Mouse (Mus musculus): Measurements from ENCODE around the gene Snx15. TPM values are rescaled to one million over a fixed set of nuclear protein-coding genes. Genes with fewer than 3 reads are reported as not detected.
"Not testable (repeated sequence)": the region's sequence is repeated elsewhere in the genome, so short reads cannot be mapped to it uniquely, and the experiment has no call there.

Gene Snx15
- total RNA-seq (2021), result 10 to 100 TPM; 16.2 to 17.1 TPM
- long read RNA-seq, experiment 1, transcript Snx15-201 (8 exons, 1,635 nt), result major isoform, 21 of 28 reads
- long read RNA-seq, experiment 1, partial matches to known transcripts, result 0 of 28 reads
- long read RNA-seq, experiment 1, other reads (novel, unspliced or antisense), result 7 of 28 reads
- long read RNA-seq, experiment 2, transcript Snx15-201 (8 exons, 1,635 nt), result major isoform, 12 of 20 reads
- long read RNA-seq, experiment 2, partial matches to known transcripts, result 1 of 20 reads
- long read RNA-seq, experiment 2, other reads (novel, unspliced or antisense), result 7 of 20 reads

DNA sequence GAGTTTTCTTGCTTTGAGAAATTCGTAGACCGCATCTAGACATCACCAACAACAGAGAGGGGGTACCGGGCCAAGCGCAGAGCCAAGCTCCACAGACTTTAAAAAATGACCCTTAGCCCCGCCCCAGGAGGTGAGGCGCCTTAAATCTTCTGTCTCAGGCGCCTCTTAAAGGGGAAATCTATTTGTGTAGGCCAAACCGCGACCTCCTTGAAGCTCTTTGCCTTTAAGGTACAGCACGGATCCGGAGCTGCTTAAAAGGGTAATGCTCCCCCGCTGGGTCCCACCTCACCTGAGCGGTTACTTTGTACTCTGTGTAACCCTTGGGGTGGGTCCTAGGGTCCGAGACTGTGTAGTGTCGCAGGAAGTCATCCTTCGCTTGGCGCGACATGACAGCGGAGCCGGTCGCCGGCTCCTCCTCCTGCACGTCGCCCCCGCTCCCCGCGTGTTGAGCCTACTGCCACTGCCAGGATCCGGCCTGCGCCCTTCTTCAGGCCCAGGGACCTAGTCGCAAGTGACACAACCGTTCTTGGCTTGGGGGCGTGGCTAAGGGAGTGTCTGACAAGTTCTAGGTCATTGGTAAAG, at the start of gene Snx15:
Snx15 (minus strand) TSS at position 545 of the 582 bp plus-strand sequence.
- DNase-seq (ENCODE audit: low spot score in 2 of 2), result peak; percentile 74 to 92

GRCm38 (mm10) chr19:6174771-6175170, 46.7 kb upstream of the Snx15 start:
- no peak for DNase-seq (ENCODE audit: low spot score in 2 of 2)

DNA sequence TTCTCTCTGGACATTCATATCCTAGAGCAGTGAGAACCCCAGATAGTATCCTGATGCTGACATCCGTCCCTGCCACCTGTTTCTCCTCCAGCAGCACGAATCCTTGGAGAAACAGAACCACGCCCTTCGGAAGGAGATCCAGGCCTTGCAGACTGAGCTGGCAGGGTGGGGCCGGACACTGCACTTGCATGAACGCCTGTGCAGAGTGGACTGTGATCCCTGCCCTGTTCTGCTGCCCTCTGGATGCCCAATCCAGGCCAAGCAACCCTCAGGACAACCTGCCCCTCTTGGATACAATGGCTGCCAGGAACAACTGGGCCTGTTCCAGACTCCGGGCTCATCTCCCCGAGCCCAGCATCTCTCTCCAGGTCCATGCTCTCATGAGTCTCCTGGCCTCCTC, 43.1 kb upstream of the Snx15 start:
- no peak for DNase-seq (ENCODE audit: low spot score in 2 of 2)

GRCm38 (mm10) chr19:6166750-6167149, 38.6 kb upstream of the Snx15 start:
- no peak for DNase-seq (ENCODE audit: low spot score in 2 of 2)

GRCm38 (mm10) chr19:6163872-6164547, 35.9 kb upstream of the Snx15 start:
- DNase-seq (ENCODE audit: low spot score in 2 of 2), result no peak

DNA sequence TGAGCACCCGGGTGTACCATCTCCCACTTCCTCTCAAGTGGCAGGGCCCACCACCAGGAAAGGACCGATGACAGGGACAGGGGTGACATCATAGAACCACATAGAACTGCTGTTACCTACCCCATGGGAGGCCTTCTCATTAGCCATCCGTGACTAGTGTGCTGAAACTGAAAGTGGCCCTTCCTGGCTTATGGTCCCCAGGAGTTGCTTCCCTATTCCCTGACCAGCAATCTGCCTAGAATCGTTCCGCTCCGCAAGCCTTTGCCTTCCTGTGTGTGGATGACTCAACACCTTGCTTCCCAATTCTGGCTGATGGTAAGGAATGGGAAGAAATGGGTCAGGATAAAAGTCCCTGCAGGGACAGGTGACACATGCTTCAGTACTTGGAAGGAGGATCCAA, 29.1 kb upstream of the Snx15 start:
- DNase-seq (ENCODE audit: low spot score in 2 of 2), result no peak

- no peak for DNase-seq (ENCODE audit: low spot score in 2 of 2)
Observed at GRCm38 (mm10) chr19:6156372-6156771, 28.3 kb upstream of the Snx15 start.

DNA sequence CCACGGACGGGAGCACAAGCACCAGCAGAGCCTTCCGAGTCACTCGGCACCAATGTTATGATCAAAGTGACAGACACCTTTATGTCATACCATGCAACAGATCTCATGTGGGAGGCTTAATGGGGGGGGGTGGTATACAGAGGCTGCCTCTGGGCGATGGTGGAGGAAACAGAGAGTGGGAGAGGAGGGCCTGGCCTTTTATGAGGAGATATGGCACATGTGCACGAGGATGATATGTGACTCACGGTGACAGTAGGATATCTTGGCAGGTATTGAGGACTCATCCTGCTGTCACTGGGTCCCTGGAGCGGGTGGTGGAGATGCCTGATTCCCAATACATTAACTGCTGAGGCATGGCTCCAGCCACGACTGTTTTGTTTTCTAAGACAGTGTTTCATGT, 27.1 kb upstream of the Snx15 start:
- no peak for DNase-seq (ENCODE audit: low spot score in 2 of 2)

DNA sequence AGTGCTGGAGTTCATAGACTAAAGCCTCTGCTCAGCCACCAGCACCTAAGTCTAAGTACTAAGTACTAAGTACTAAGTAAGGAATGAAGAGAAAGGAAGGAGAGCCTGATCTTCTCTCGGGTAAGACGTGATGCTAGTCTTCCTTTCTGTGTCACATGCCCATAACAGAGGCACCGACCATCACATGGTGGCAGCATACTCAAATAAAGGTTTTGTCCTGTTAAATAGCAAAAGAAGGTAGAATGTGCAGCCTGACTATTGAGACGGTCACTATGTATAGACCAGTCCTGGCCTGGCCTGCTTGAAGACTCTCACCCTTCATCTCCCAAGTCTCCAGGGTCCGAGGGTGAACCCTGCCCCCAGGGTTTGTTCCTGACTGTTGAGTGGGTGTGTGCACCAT, 16.7 kb upstream of the Snx15 start:
- DNase-seq (ENCODE audit: low spot score in 2 of 2), result no peak

DNA sequence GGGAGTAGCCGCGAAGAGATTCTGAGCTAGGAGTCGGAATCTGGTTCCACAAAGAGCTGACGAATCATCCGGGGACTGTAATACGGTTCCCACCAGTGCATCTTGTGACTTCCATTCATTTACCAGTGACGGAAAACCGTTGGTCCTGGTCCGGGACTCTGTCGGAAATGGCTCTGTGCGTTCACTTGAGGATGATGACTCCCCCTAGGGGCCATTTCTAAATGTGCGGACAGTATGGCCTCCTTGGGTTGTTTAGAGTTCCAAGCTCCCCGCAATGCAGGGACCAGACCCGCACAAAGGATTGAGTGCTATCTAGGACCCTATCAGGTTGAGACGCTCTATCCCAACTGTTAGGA, 13.3 kb upstream of the Snx15 start, which contains the start of gene Arl2:
Arl2 (minus strand) TSS at position 155 of the 356 bp plus-strand sequence.
- DNase-seq (ENCODE audit: low spot score in 2 of 2), result peak in 1 of 2 experiments; percentile 80

- DNase-seq (ENCODE audit: low spot score in 2 of 2), result peak; percentile 78 to 92
Observed at GRCm38 (mm10) chr19:6140678-6141393, 12.7 kb upstream of the Snx15 start, which contains the start of gene Batf2. Batf2 (plus strand) TSS chr19:6140983.

- DNase-seq (ENCODE audit: low spot score in 2 of 2), result no peak
Observed at GRCm38 (mm10) chr19:6140374-6140677, 12.2 kb upstream of the Snx15 start.

DNA sequence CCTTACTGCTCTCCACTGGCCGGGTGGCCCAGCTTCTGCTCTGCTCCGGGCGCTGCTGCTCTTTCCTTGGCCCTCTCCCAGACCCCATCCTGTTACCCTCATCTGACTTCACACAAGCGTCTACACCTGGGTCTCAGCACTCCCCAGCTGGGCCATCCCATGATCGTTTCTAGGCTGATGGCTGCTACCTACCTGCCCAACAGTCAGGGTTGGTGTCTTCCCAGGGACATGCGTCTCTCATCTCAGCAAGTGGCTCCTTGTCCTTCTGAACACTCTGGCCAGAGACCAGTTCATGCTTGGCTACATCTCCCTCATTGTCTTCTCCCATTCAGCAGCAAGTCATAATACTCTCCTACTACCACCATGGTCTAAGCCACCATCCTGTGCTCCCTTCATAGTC, 11.6 kb upstream of the Snx15 start:
- no peak for DNase-seq (ENCODE audit: low spot score in 2 of 2)

- DNase-seq (ENCODE audit: low spot score in 2 of 2), result no peak
Observed at GRCm38 (mm10) chr19:6136397-6136796, 8.3 kb upstream of the Snx15 start.

GRCm38 (mm10) chr19:6133197-6133596, 5.1 kb upstream of the Snx15 start:
- not testable (repeated sequence) for DNase-seq (ENCODE audit: low spot score in 2 of 2)

DNA sequence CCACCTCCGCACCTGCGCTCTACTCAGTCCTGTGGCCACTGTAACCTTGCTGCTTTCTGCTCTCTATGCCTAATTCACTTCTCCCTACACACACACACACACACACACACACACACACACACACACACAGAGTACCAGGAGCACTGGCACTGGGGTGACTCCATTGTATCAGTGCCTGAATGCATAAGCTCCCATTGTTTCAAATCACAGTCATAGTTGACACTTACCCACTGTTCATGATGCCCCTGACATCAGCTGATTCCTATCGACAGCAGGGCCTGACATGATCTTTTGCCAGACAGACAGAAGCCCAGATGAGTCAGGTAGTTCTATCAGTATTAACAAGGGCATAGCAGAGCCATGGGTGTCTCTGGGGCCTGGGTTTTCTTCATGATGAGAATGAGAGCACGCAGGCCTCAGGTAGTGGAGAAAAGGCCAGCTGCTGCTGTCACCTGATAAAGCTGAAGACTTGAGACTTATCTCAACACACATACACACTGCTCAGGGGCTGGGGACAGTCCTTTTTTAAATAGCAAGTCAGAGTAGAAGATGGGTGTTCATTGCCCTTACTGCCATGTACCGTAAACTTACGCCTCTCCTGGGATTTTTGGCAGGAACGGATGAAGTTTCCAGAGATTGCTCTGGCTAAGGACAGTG, 4.2 kb upstream of the Snx15 start:
- no peak for DNase-seq (ENCODE audit: low spot score in 2 of 2)

DNA sequence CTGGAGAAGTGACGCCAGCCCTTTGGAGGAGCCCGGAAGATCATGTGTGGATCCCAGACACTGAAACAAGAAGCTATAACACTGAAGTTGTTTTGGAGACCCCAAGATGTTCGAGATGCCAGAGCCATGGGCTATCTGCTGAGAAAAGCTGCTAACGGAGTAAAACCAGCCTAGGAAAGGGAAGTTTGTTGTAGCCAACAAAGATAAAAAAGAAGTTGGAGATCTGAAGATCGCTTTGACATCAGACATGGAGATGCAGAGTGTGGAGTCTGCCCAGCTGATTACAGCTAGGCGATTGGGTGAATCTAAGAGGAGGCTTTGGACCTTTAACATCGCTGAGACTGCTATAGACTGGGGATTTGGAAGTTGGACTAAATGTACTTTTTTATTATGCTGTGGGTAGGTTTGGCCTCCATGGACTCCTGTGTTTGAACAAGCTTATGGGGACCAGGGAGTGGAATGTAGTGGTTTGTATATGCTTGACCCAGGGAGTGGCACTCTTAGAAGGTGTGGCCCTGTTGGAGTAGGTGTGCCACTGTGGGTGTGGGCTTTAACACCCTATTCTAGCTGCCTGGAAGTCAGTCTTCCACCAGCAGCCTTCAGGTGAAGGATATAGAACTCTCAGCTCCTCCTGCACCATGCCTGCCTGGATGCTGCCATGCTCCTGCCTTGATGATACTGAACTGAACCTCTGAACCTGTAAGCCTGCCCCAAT, 2.5 kb upstream of the Snx15 start:
- DNase-seq (ENCODE audit: low spot score in 2 of 2), result not testable (repeated sequence)

DNA sequence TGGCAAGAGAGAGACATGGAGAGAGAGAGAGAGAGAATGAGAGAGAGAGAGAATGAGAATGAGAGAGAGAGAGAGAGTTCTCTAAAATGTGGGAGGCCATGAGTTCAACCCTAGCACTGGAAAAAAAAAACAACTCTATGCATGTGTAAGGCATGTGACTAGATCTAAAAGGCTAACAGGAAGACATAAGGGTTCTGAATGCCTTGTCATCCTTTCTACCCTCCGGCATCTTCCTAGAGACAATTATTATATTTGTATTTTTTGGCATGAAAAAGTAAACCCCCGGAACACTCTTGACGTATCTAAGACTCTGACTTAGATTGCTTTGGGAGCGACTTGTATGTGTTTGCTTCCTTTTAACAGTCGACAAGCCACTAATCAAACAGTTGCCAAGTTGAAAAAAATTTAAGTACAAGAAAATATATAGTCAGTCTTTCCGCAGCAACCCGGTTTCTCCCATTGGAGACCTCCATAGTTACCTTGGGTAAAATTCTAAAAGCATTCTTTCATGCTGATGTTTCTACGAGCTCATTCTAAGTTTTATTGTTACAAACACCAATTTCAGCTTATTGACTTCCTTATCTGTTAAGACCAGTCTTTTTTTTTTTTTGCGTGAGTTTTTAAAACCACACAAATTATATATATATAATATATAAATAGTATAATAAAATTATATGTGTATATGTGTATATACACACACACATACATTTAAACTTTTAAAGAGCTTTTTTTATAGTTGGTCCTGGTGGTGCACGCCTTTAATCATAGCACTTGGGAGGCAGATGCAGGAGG, 1.1 kb downstream of the Snx15 start:
- no peak for DNase-seq (ENCODE audit: low spot score in 2 of 2)

DNA sequence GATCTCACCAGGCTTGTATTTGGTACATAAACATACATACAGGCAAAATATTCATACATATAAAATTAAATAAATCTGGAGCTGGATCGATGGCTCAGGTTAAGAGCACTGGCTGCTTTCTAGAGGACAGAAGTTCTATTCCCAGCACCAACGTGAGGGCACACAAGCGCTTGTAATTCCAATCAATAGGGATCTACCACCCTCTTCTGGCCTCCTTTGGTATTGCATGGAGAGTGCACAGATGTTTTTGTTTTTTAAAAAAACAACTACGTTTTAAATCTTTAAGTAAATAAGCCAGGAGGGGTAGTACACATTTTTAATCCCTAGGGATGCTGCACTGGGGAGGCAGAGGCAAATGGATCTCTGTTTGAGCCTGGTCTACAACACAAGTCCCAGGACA, 1.8 kb downstream of the Snx15 start:
- DNase-seq (ENCODE audit: low spot score in 2 of 2), result peak in 1 of 2 experiments; percentile 34

DNA sequence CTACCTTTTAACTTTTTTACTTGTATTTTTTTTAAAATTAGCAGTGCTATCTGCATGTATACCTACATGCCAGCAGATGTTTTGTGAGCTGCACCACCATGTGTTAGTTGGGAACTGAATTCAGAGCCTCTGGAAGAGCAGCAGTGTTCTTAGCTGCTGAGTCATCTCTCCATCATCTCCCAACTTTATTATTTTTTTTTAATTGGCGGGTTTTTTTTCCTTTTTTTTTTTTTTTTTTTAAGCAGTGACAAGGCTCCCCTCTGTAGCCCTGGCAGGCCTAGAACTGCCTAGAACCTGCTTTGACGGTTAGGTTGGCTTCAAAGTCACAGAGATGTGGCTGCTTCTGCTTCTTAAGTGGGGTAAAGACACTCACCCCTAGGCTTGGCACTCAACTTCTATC, 3.2 kb downstream of the Snx15 start:
- no peak for DNase-seq (ENCODE audit: low spot score in 2 of 2)

All from gastrocnemius, postnatal 4 days (tissue).